Mouse (Mus musculus): ENCODE data around the gene Gm21970.

Gene Gm21970

DNA sequence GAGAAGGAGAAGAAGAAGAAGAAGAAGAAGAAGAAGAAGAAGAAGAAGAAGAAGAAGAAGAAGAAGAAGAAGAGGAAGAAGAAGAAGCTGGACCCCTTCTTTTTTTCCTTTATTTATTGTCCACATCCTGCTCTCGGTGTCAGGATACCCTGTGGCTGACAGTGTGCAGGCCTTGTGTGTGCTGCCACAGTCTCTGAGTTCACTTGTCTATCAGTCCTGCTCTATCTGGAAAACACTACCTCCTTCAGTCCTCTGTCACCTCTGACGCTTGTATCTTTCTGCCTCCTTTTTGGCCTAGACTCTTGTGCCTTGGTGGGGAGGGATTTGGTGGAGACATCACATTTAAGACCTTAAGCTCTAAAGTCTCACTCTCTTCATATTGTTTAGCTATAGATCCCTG is 71.9 kb downstream of the Gm21970 start:
- no peak for DNase-seq (ENCODE audit: low read depth)

DNA sequence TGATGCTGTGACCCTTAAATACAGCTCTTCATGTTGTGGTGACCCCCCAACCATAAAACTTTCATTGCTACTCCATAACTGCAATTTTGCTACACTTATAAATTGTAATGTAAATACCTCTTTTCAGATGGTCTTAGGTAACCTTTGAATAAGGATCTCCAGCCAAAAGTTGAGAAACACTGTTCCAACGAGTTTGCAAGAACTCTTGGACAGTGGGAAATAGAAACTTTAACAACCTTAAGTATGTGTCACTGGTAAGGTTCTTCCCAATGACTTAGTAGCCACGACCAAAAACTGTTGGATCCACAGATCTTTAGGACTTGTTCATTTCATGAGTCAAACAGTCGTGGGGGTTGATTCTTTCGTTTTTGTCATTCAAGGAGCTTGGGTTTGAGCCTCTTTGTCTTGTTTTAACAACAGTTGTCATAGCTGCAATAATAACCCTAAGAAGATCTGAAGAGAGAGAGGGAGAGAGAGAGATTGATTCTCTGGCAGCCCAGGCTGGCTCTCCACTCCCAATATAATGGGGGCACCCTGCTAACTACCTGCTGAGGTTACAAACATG is 72.4 kb downstream of the Gm21970 start:
- DNase-seq (ENCODE audit: low read depth): no peak

DNA sequence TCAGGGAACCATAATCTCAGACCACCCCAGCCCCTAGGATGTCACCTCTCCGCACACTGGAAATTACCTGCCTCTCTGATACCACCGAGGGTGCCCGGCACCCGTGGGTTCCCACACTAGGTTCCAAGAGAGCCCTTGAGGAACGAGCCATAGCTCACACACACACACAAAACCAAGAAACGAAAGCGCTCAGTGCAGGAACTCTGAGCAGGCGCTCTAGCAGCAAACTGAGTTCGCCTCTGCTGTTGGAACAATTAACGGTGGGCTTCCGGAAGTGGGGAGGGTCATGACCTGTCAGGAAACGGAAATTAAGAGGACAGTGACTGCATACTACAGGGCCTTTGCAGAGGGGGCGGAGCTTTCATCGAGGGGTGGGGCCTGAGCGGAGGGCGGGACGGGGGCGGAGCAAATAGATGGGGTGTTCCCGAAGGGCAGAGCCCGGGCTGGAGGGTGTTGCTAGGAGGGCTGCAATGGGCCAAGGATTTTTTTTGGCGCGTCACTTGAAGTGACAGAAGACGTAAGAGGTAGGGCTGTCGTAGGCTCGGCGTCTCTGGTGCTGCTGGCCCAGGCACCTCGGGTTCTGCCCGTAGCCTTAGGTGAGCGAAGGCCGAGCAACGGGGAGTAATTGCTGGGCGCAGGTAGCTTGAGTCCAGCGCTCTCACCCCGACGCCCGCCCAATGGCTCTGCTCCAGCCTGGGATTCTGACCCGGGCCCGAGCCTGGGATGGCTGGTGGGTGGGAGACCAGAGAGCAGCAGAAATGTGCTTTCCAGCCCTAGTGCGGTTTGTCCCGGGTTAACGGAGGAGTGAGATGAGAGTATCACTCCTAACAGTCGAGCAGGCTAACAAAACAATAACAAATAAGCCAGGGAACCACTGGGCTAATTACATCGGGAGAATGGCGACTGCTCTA is 73.3 kb downstream of the Gm21970 start:
- peak; percentile 93 for DNase-seq (ENCODE audit: low read depth)

DNA sequence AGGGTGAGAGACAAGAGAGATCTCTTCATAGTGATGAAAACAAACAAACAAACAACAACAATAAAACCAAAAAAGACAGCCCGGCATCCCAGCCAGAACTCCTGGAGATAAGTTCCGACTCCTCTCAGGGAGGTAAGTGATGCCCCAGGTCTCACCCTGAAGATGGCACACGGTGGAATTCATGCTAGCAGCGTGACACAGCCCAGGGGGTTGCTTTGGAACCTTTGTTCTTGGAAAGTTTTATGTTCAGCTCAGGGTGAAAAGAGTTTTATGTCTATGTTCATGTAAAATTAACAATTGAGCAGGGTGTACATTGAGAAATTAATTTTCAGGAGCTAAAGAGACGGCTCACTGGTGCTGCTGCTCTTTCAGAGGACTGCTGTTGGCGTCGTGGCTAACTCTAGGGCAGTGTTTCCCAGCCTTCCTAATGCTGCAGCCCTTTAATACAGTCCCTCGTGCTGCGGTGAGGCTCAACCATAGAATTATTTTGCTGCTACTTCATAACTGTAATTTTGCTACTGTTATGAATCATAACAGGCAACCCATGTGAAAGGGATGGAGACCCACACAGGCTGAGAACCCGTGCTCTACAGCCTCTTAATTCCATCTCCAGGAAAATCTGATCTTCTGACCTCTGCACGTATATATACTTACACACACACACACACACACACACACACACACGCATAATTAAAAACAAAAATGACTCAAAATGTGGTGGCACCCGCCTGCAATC is 74.2 kb downstream of the Gm21970 start:
- no peak for DNase-seq (ENCODE audit: low read depth)

- no peak for DNase-seq (ENCODE audit: low read depth)
Observed at GRCm38 (mm10) chr16:91466566-91466965, 75.0 kb downstream of the Gm21970 start.

Data from c-Kit-positive CD71-positive TER-119-negative erythroid progenitor cells, embryonic 14.5 days (primary cell).